Mouse (Mus musculus) 416B (cell line): ENCODE measurements at regions not wholly inside any gene's neighbourhood (a gene's known extent, or its start where the extent isn't known, plus 50 kb on each side); places are given as distances from the start of the nearest gene placed in this dataset.

Source experiments
- DNase-seq: peaks from one replicate; pipeline ENCODE4 v3.0.0; 2011; ENCODE audit warnings: low read depth

DNA sequence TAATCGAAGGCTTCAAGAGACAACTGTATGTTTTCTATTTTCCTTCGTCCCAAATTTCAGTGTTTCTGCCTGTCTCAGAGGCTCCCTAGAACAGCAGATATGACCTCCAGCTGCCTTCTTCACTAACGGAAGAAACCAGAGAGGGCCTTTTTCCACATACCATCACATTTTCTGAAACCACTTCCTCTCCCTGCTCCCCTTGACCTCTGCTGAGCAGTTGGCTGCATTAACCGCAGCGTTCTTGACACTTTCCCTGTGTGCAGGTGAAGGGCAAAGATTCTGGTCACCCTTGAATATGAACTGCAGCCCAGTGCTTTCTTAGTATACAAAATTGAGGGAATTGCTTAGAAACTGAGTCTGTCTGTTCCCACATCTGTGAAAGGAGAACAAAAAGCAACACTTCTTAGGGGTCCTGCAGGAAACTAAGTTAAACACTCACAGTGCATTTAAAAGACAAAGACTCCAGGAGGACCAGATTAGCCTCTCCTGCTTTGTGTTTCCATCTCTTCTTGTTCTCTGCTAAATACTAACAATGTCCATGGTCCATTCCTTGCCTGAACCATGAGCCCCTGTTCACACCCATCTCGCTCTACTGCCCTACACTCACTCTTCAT is 98.4 kb downstream of the Akap11 start:
- DNase-seq, result peak; percentile 75

DNA sequence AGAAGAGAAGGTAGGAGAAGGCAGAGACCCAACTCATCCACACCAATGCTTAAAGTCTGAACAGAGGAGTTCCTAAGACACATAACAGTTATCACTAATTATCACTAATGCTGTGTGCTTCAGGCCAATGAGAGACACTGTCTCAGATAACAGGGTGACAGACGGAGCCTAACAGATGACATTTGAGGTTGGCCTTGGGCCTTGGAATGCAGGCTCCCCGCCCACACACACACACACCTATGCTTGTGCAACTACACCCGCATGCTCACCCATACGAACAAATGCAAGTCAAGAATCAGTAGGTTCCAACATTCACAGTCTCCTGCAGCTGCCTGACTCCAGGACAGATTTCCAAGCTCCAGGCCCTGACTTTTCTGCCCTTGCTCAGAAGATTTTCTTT is 100.0 kb downstream of the Akap11 start:
- DNase-seq, result no peak

DNA sequence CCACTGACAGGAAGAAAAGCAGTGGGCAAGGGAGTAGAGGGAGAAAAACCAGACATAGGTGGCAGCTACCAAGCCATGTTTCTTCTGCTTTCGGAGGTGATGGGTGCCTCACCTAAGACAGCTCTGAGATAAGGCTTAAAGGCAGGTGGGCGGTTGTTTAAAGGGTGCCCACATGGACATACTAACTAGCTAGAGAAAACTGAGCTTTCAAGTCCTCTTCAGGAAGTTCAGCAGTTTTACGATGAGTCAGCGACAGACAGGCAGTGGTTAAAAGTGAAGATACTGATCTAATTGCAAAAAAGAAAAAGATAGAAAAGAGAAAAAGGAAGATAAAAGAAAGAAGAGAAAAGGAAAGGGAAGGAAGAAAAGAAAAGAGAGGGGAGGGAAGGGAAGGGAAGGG is 100.6 kb downstream of the Akap11 start:
- peak; percentile 66 for DNase-seq

- no peak for DNase-seq
Measured at GRCm38 (mm10) chr14:78435561-78435960, 101.0 kb downstream of the Akap11 start.

DNA sequence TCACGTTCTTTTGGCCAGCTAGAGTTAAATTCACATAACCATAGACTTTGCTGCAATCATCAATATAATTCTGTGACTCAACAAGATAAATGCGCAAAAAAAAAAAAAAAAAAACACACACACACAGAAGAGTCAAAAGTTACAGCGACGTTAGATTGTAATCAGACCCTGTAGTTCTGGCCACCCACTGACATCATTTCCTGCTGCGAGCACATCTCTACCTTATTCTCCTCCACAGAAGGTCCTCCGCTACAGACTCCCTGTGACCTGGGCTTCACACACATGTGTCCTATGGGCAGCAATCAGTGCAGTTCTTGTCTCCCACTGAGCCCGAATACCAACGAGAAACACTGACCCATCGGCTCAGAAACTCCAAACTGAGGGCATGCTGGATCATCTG is 101.9 kb downstream of the Akap11 start:
- peak; percentile 24 for DNase-seq

DNA sequence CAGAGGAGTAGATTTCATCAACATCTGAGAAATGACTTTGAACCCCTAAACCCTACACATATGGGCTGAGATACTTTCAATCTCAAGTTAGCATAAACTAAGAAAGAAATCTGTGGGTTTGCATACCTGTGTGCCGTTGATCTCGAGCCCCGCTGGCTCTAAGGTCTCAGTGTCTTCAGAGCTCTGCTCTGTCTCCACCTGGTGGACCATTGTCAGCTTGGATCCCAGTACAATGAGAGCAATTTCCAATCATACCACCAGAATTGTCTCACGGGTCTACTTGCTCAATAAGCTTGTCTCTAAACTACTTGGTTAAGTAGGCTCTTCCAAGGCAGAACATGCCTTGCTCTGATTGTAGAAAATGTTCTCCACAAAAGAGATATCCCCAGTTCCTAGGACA is 102.5 kb downstream of the Akap11 start:
- no peak for DNase-seq

DNA sequence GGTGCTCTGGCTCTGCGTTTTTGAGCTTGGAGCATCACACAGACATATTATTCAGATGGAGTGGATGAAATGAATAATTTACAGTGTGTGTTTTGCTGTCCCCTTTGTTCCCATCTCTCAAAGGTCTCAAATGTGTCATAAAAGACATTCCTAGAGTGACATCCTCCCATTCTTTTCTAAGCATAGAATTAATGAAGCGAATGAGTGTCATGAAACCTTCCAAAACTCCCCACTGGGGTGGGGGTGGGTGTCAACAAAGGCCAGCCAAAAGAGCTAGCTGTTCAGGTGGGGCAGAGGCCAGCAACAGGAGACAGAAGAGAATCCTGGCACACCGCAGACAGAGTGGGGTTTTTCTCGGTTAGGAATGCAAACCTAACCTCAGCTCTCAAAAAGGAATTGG is 104.1 kb downstream of the Akap11 start:
- DNase-seq, result no peak

DNA sequence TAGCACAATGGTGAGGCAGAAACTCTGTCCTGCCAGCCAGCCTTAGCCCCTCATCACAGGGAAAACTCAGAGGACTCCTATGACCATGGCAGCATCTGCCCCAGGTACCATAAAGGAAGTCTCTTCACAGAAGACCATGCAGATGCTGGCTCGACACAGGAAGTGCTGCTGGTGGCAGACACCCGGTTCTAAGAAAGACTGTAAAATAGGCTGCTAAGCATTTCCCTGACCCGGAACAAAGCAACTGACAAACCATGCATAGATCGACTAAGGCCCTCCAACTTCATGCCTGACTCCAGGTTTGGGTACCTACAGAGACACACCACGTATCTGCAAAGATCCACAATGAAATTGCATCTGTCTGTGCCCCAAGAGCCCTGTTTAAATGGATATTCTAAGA is 104.7 kb downstream of the Akap11 start:
- DNase-seq, result peak; percentile 12

DNA sequence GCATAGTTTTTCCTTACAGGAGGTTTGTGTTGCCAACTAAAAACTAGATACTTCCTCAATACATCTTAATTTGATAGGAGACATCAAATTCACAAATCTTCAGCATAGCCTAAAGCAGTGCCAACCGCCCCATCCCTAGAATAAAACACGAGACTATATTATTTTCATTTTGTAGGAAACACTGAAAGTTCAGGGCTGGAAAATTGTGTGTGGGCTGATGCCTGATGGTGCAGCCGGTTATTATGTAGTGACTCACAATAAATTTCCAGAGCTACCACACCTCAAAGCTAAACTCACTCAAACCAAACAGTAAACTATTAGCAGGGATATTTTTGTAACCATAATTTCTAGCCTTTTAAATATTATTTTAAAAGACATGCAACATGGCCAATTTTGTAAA is 105.2 kb downstream of the Akap11 start:
- no peak for DNase-seq

- DNase-seq, result no peak
Measured at GRCm38 (mm10) chr14:78428233-78429019, 108.2 kb downstream of the Akap11 start.

- no peak for DNase-seq
Measured at GRCm38 (mm10) chr14:78427062-78427461, 109.5 kb downstream of the Akap11 start.

- no peak for DNase-seq
Measured at GRCm38 (mm10) chr14:78422601-78423000, 114.0 kb downstream of the Akap11 start.

DNA sequence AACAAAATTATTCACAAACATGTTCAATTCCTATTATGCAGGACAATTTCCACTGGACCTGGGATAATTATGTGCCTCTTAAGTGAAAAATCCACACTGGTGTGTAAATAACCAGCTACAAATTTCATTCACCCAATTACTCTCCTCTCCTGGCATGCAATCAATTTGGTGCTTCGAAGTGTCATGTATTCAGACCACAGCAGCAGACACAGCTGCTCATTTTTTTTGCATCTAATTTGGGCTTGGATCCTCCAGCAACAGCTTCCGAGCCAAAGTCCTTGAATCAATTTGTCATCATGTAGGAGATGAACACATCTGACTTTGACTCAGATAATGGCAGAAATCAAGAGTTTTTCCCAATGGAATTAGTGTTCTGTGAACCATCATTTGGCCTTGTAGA is 113.1 kb upstream of the Tnfsf11 start:
- no peak for DNase-seq

GRCm38 (mm10) chr14:78420176-78420575 is 112.3 kb upstream of the Tnfsf11 start:
- DNase-seq, result peak; percentile 59

DNA sequence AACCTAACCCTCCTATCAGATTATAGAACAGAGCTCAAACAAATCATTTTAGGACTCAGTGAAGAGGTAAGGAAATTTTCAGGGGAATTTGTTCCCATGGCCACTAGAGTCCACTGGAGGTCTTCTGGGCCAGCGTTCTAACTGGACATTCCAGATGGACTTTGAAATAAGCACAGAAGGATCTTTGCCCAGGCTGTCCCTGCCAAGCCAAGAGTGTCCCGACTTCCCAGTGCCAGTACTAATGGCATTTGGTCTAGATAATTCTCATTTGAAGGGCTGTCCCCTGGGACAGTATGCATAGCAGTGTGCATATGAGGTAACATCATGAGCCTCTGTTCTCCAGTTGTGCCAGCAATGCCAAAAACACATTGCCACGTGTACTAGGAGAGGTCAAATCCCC is 97.7 kb upstream of the Tnfsf11 start:
- no peak for DNase-seq

DNA sequence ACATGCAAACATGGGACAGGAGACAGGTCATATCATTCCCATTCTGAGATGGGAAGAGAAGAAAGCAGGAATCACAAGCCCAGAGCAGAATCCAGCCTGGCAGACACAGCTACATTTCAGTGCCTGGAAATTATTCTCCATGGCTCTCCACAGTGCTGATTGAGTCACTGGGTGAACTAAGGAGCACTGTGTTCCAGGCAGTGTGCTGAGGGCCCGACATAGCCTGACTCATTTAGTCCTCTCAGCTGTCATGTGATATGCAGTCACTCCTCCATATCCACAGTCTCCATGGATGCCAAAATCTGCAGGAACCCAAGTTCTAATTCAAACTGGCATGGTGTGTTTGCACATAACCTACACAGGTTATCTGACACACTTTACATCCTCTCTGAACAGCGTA is 90.1 kb upstream of the Tnfsf11 start:
- DNase-seq, result no peak

DNA sequence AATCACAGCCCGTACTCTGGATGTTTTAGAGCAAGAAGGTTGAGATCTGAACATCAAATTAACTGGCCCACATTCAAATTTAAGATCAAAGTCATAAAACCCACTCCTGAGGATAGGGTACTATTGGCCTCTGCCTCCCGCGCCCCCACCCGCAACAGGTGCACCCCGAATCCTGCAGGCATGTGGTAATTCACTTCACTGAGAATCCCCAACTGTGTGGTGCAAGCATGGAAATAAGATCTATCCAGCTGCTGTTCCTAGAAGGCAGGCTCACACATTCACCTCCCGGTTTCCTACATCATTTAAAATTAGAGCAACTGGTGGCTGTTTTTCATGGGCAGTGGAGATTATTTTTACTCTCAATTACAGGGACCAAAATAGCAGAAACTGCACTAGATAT is 87.8 kb upstream of the Tnfsf11 start:
- no peak for DNase-seq

DNA sequence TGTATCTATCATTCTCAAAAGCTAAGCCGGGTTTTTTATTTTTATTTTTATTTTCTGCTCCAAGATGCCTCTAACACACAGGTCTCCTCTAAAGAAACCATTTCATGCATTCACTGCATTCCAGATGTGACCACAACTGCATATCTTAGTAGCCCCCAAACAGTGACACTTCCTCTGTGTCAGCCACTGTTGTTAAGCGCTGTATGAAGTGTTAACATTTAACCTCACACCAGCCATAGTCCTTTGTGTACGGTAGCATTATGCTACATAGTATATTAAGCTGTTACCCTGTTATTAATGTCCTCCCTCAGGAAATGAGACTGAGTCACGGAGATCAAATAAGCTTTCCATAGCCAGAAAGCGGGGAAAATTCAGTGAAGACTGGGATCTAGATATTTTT is 79.2 kb upstream of the Tnfsf11 start:
- no peak for DNase-seq

GRCm38 (mm10) chr14:78384370-78384769 is 76.5 kb upstream of the Tnfsf11 start:
- DNase-seq, result peak; percentile 12

- peak; percentile 33 for DNase-seq
Measured at GRCm38 (mm10) chr14:78383256-78383709, 75.4 kb upstream of the Tnfsf11 start.

DNA sequence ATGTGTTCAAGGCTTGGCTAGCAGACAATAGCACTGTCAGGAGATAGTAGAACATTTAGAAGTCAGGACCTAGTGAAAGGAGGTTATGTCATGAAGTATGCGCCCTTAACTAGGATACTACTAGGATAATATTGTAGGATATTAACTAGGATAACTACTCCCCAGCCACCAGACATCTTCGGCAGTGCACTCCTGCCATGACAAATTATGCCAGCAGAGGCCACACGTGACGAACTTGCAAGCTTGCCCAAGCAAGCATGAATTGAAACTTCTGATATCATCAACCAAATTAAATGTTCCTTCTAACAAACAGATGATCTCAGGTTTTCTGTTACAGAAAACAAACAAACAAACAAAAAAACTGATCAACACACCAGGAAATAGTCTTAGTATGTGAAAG is 72.2 kb upstream of the Tnfsf11 start:
- no peak for DNase-seq

GRCm38 (mm10) chr14:78376591-78376990 is 68.7 kb upstream of the Tnfsf11 start:
- no peak for DNase-seq

GRCm38 (mm10) chr14:78375746-78376495 is 68.1 kb upstream of the Tnfsf11 start:
- no peak for DNase-seq
